Mouse (Mus musculus): ENCODE measurements around the gene Spg11. TPM values are rescaled to one million over a fixed set of nuclear protein-coding genes. Genes with fewer than 3 reads are reported as not detected.
"Not testable (repeated sequence)": the region's sequence is repeated elsewhere in the genome, so short reads cannot be mapped to it uniquely, and the experiment has no call there.

Gene Spg11
- polyA plus RNA-seq, 1 experiment = 4.2 TPM

- Histone ChIP-seq H3K27me3 (ENCODE audit: control insufficient read depth, insufficient read depth, insufficient read length) (no peaks in the 10 kb centered on the region), H3K36me3 (ENCODE audit: control insufficient read depth, insufficient read depth) (peaks cover 92% of the 10 kb centered on the region), H3K4me3 (ENCODE audit: insufficient read depth, poor library complexity, severe bottlenecking) (no peak overlapping the region), H3K79me3 (ENCODE audit: low read depth) (peaks cover 28% of the 10 kb centered on the region), H3ac (ENCODE audit: control insufficient read depth, insufficient read length, low read depth) (no peak overlapping the region), H3K79me2 (ENCODE audit: control insufficient read depth, insufficient read depth) (peaks cover 68% of the 10 kb centered on the region)
- TF ChIP-seq CTCF (IDR thresholded peaks at IDR 0.05; ENCODE audit: control insufficient read depth, insufficient read depth, insufficient read length) = no peak
- no peak for TF ChIP-seq FOSL1 (IDR thresholded peaks at IDR 0.05; ENCODE audit: insufficient read depth, low read length, poor library complexity, severe bottlenecking)
- no peak for TF ChIP-seq MYOD1 (IDR thresholded peaks at IDR 0.05; ENCODE audit: control insufficient read depth, insufficient read length, low read depth)
- TF ChIP-seq CEBPB (IDR thresholded peaks at IDR 0.05; ENCODE audit: low read depth) = no peak
- TF ChIP-seq MYOG (IDR thresholded peaks at IDR 0.05; ENCODE audit: control insufficient read depth, extremely low read depth, insufficient read length) = no peak
- TF ChIP-seq USF1 (IDR thresholded peaks at IDR 0.05; ENCODE audit: low read depth) = no peak
- TF ChIP-seq MAX (IDR thresholded peaks at IDR 0.05) = no peak
These were observed 74.3 kb downstream of the Spg11 start for GRCm38 (mm10) chr2:122043926-122044325.

GRCm38 (mm10) chr2:122036064-122036463 lies 82.1 kb downstream of the Spg11 start:
- no peak overlapping the region for H3ac ChIP-seq (ENCODE audit: control insufficient read depth, insufficient read length, low read depth)
- H3K27me3 ChIP-seq (ENCODE audit: control insufficient read depth, insufficient read depth, insufficient read length) = no peaks in the 10 kb centered on the region
- H3K79me2 ChIP-seq (ENCODE audit: control insufficient read depth, insufficient read depth) = peaks cover 94% of the 10 kb centered on the region
- TF ChIP-seq CTCF (IDR thresholded peaks at IDR 0.05; ENCODE audit: control insufficient read depth, insufficient read depth, insufficient read length) (no peak), MYOD1 (IDR thresholded peaks at IDR 0.05; ENCODE audit: control insufficient read depth, insufficient read length, low read depth) (no peak), MYOG (IDR thresholded peaks at IDR 0.05; ENCODE audit: control insufficient read depth, extremely low read depth, insufficient read length) (no peak), FOSL1 (IDR thresholded peaks at IDR 0.05; ENCODE audit: insufficient read depth, low read length, poor library complexity, severe bottlenecking) (no peak), USF1 (IDR thresholded peaks at IDR 0.05; ENCODE audit: low read depth) (no peak), CEBPB (IDR thresholded peaks at IDR 0.05; ENCODE audit: low read depth) (no peak), MAX (IDR thresholded peaks at IDR 0.05) (no peak)
- peaks cover 77% of the 10 kb centered on the region for H3K36me3 ChIP-seq (ENCODE audit: control insufficient read depth, insufficient read depth)
- peaks cover 84% of the 10 kb centered on the region for H3K79me3 ChIP-seq (ENCODE audit: low read depth)
- H3K4me3 ChIP-seq (ENCODE audit: insufficient read depth, poor library complexity, severe bottlenecking) = no peak overlapping the region

- peaks cover 77% of the 10 kb centered on the region for H3K79me3 ChIP-seq (ENCODE audit: low read depth)
- no peak overlapping the region for H3ac ChIP-seq (ENCODE audit: control insufficient read depth, insufficient read length, low read depth)
- TF ChIP-seq USF1 (IDR thresholded peaks at IDR 0.05; ENCODE audit: low read depth) (no peak), CTCF (IDR thresholded peaks at IDR 0.05; ENCODE audit: control insufficient read depth, insufficient read depth, insufficient read length) (no peak), MYOD1 (IDR thresholded peaks at IDR 0.05; ENCODE audit: control insufficient read depth, insufficient read length, low read depth) (no peak), FOSL1 (IDR thresholded peaks at IDR 0.05; ENCODE audit: insufficient read depth, low read length, poor library complexity, severe bottlenecking) (no peak), CEBPB (IDR thresholded peaks at IDR 0.05; ENCODE audit: low read depth) (no peak), MYOG (IDR thresholded peaks at IDR 0.05; ENCODE audit: control insufficient read depth, extremely low read depth, insufficient read length) (no peak), MAX (IDR thresholded peaks at IDR 0.05) (no peak)
- H3K79me2 ChIP-seq (ENCODE audit: control insufficient read depth, insufficient read depth) = peaks cover 79% of the 10 kb centered on the region
- no peak overlapping the region for H3K4me3 ChIP-seq (ENCODE audit: insufficient read depth, poor library complexity, severe bottlenecking)
- H3K36me3 ChIP-seq (ENCODE audit: control insufficient read depth, insufficient read depth) = peaks cover 52% of the 10 kb centered on the region
- H3K27me3 ChIP-seq (ENCODE audit: control insufficient read depth, insufficient read depth, insufficient read length) = no peaks in the 10 kb centered on the region
These were observed 86.2 kb downstream of the Spg11 start for GRCm38 (mm10) chr2:122031970-122032369.

- Histone ChIP-seq H3ac (ENCODE audit: control insufficient read depth, insufficient read length, low read depth) (peak overlapping the region; percentile 99), H3K27me3 (ENCODE audit: control insufficient read depth, insufficient read depth, insufficient read length) (no peaks in the 10 kb centered on the region), H3K4me3 (ENCODE audit: insufficient read depth, poor library complexity, severe bottlenecking) (peak overlapping the region; percentile 91), H3K36me3 (ENCODE audit: control insufficient read depth, insufficient read depth) (peaks cover 23% of the 10 kb centered on the region), H3K79me3 (ENCODE audit: low read depth) (peaks cover 48% of the 10 kb centered on the region), H3K79me2 (ENCODE audit: control insufficient read depth, insufficient read depth) (peaks cover 49% of the 10 kb centered on the region)
- no peak for TF ChIP-seq MYOG (IDR thresholded peaks at IDR 0.05; ENCODE audit: control insufficient read depth, extremely low read depth, insufficient read length)
- TF ChIP-seq MAX (IDR thresholded peaks at IDR 0.05) = peak; percentile 83
These were observed 89.2 kb downstream of the Spg11 start for GRCm38 (mm10) chr2:122028756-122029700.

- no peaks in the 10 kb centered on the region for H3K27me3 ChIP-seq (ENCODE audit: control insufficient read depth, insufficient read depth, insufficient read length)
- H3K36me3 ChIP-seq (ENCODE audit: control insufficient read depth, insufficient read depth) = peaks cover 20% of the 10 kb centered on the region
- peaks cover 40% of the 10 kb centered on the region for H3K79me2 ChIP-seq (ENCODE audit: control insufficient read depth, insufficient read depth)
- no peak for TF ChIP-seq CEBPB (IDR thresholded peaks at IDR 0.05; ENCODE audit: low read depth)
- no peak for TF ChIP-seq MYOD1 (IDR thresholded peaks at IDR 0.05; ENCODE audit: control insufficient read depth, insufficient read length, low read depth)
- no peak for TF ChIP-seq CTCF (IDR thresholded peaks at IDR 0.05; ENCODE audit: control insufficient read depth, insufficient read depth, insufficient read length)
- no peak for TF ChIP-seq MYOG (IDR thresholded peaks at IDR 0.05; ENCODE audit: control insufficient read depth, extremely low read depth, insufficient read length)
- no peak for TF ChIP-seq MAX (IDR thresholded peaks at IDR 0.05)
- no peak for TF ChIP-seq FOSL1 (IDR thresholded peaks at IDR 0.05; ENCODE audit: insufficient read depth, low read length, poor library complexity, severe bottlenecking)
- TF ChIP-seq USF1 (IDR thresholded peaks at IDR 0.05; ENCODE audit: low read depth) = no peak
- H3K79me3 ChIP-seq (ENCODE audit: low read depth) = peaks cover 40% of the 10 kb centered on the region
- peak within 1 kb of the TSS; percentile 99 for H3ac ChIP-seq (ENCODE audit: control insufficient read depth, insufficient read length, low read depth)
- H3K4me3 ChIP-seq (ENCODE audit: insufficient read depth, poor library complexity, severe bottlenecking) = peak within 1 kb of the TSS; percentile 91
These were observed 90.1 kb downstream of the Spg11 start, which contains the start of gene Eif3j1 for GRCm38 (mm10) chr2:122027862-122028755. Eif3j1 (plus strand) TSS chr2:122028546.

GRCm38 (mm10) chr2:122027091-122027490 lies 91.1 kb downstream of the Spg11 start:
- not testable (repeated sequence) for H3K4me3 ChIP-seq (ENCODE audit: insufficient read depth, poor library complexity, severe bottlenecking); H3K27me3 ChIP-seq (ENCODE audit: control insufficient read depth, insufficient read depth, insufficient read length)
- peaks cover 30% of the 10 kb centered on the region for H3K79me2 ChIP-seq (ENCODE audit: control insufficient read depth, insufficient read depth)
- peaks cover 12% of the 10 kb centered on the region for H3K36me3 ChIP-seq (ENCODE audit: control insufficient read depth, insufficient read depth)
- peak overlapping the region; percentile 3 for H3ac ChIP-seq (ENCODE audit: control insufficient read depth, insufficient read length, low read depth)
- peaks cover 30% of the 10 kb centered on the region for H3K79me3 ChIP-seq (ENCODE audit: low read depth)

Data from C2C12 (cell line).